Mouse (Mus musculus) bone marrow, adult 2 months (tissue): Measurements from ENCODE around the gene Ubl4a.
A peak's percentile ranks its signal among the peaks of the same experiment; 100 is the strongest.

ENCODE experiments used
- CTCF ChIP-seq: fragments of 200-500 bp; IDR thresholded peaks from 2 replicates; pipeline ENCODE4 v1.5.1; 2011; ENCODE audit warnings: low read length, control low read depth; ENCODE audit not compliant: control insufficient read depth, insufficient read depth
- POLR2A ChIP-seq: fragments of 200-500 bp; IDR thresholded peaks from 2 replicates; pipeline ENCODE4 v1.6.1; 2011; ENCODE audit warnings: low read depth, mild to moderate bottlenecking, control low read depth, low read length, borderline replicate concordance; ENCODE audit not compliant: control insufficient read depth

DNA sequence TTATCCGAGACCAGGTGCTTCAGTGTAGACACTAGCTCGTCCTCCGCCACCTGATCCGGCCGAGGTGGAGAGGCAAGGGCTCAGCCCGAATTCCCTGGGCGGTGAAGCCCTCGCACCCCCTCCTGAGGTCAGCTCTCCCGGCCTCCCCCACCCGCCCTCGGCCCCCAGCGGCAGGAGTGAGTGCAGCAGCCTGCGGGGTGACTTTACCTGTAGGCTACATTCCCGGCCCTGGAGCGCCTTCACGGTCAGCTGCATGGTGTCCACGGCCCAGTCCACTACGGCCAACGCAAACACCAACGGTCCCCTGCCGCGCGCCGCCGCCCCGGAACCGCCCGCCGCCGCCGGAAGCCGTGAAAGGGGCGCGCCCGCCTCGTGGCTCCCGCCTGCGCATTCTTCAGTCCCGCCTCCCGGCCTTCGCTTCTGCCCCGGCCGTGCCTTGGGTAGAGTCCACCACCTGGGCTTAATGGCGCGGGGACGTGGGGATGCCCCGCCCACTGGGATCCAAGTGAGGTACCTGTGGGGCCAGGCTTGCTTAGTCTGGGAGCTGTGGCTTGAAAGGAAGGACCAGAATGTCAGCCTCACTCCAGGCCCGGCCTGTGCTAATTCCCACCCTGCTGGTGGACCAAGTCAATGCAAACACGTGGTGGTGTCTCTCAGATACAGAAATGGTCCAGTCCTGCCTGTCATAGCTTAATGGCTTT lies 4.7 kb downstream of the Ubl4a start:
- TF ChIP-seq POLR2A (peak; percentile 37; the same call in 1 of the 2 replicates), CTCF (no peak)
